Mouse (Mus musculus) C2C12 (cell line): ENCODE measurements at regions not wholly inside any gene's neighbourhood (a gene's known extent, or its start where the extent isn't known, plus 50 kb on each side); places are given as distances from the start of the nearest gene placed in this dataset.

Experiments
- H3K27me3 ChIP-seq: one replicate; pipeline ENCODE4 v1.6.1; 2011; ENCODE audit not compliant: control insufficient read depth, insufficient read depth, insufficient read length
- H3K36me3 ChIP-seq: one replicate; pipeline ENCODE4 v1.6.1; 2011; ENCODE audit not compliant: control insufficient read depth, insufficient read depth
- H3K4me3 ChIP-seq: one replicate; pipeline ENCODE4 v1.5.1; 2011; ENCODE audit warnings: mild to moderate bottlenecking, control low read depth; ENCODE audit not compliant: poor library complexity, insufficient read depth, severe bottlenecking
- H3K79me2 ChIP-seq: one replicate; pipeline ENCODE4 v1.6.1; 2011; ENCODE audit not compliant: control insufficient read depth, insufficient read depth
- H3K79me3 ChIP-seq: one replicate; pipeline ENCODE4 v1.6.1; 2011; ENCODE audit warnings: low read depth, control low read depth
- H3ac ChIP-seq: one replicate; pipeline ENCODE3; 2011; ENCODE audit warnings: low read depth; ENCODE audit not compliant: control insufficient read depth, insufficient read length
- CEBPB ChIP-seq: IDR thresholded peaks from one replicate; pipeline ENCODE4 v1.6.1; 2011; ENCODE audit warnings: low read depth, mild to moderate bottlenecking, control low read depth, moderate library complexity
- CTCF ChIP-seq: IDR thresholded peaks from one replicate; pipeline ENCODE4 v1.5.1; 2011; ENCODE audit not compliant: control insufficient read depth, insufficient read depth, insufficient read length
- FOSL1 ChIP-seq: IDR thresholded peaks from one replicate; pipeline ENCODE4 v1.8.0; 2011; ENCODE audit warnings: mild to moderate bottlenecking, low read length; ENCODE audit not compliant: poor library complexity, insufficient read depth, severe bottlenecking
- MAX ChIP-seq: IDR thresholded peaks from one replicate; pipeline ENCODE4 v1.6.1; 2011; ENCODE audit warnings: mild to moderate bottlenecking, control low read depth
- MYOD1 ChIP-seq: IDR thresholded peaks from one replicate; pipeline ENCODE4 v1.6.1; 2011; ENCODE audit warnings: low read depth; ENCODE audit not compliant: control insufficient read depth, insufficient read length
- MYOG ChIP-seq: IDR thresholded peaks from one replicate; pipeline ENCODE4 v1.6.1; 2011; ENCODE audit not compliant: control insufficient read depth, insufficient read length; ENCODE audit errors: extremely low read depth
- USF1 ChIP-seq: IDR thresholded peaks from one replicate; pipeline ENCODE4 v1.6.1; 2011; ENCODE audit warnings: low read depth, mild to moderate bottlenecking, control low read depth, moderate library complexity

DNA sequence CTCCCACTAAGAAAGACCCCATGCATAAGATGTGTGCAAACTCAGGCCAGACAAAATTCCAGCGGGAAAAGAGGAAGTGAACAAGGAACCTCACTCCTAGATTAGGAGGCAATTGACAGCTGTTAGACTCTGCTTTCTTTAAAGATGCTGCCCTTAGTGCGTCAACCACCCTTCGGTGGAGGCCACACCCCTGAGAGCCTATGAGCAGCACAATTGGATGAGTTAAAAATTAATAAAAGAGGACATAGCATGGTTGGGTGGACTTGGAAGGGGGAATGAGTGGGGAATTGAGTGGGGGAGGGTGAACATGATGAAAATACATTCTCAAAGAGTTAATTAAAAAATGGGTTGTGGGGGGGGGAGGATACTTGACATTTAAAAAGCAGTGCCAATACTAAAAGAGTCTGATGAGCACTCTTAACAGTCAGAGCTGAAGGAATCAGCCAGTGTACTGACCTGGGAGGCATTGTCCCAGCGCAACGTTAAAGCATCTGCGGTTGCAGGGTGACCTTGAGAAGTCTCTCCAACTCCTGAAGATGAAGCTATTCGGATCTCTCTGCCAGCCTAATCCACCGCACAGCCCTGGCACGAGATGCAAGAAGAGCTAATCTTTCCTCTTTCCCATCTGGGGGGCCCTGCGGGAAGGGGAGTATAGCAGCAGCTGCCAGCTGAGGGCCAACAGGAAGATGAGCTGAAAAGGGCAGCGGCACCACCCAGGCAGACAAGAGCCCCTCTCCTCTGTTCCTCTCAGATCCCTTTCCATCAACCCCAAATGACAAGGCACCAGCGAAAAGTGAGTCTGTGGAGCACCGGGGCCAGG, 283.4 kb upstream of the Kirrel3 start:
- Histone ChIP-seq H3K79me3 (no peaks in the 10 kb centered on the region), H3K4me3 (no peak overlapping the region), H3K36me3 (no peaks in the 10 kb centered on the region), H3ac (no peak overlapping the region), H3K79me2 (no peaks in the 10 kb centered on the region), H3K27me3 (no peaks in the 10 kb centered on the region)
- TF ChIP-seq MAX, result no peak
- TF ChIP-seq FOSL1, result no peak
- TF ChIP-seq CEBPB, result no peak
- TF ChIP-seq MYOG, result no peak
- TF ChIP-seq USF1, result no peak
- no peak for TF ChIP-seq CTCF
- TF ChIP-seq MYOD1, result no peak

DNA sequence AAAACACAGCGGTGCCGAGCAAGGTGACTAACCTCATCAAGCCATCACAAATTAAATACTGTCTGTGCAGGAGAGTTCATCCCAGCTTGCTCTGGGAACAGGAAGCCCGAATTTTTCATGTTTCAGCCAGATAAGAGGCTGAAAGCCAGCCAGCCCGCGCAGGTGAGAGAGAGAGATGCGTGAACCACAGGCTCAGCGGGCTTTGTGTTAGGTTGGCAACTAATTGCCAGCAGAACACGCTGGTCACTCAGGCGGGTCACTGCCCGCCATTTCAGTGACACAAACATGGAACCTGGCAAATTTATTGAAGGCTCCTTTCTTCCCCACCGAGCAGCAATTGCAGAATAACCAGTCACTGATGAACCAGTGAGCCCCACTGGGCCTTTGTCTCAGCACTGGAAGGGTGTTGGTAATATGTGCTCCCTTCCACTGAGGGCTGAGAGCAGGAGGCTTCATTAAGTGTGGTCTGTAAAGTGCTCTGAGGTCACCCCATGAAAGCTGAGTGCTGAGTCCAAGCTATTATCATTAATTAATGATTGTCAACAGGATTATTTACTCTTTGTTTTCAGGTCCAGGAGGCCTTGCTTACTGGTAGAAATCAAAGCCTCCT, 282.6 kb upstream of the Kirrel3 start:
- no peaks in the 10 kb centered on the region for H3K27me3 ChIP-seq
- no peaks in the 10 kb centered on the region for H3K79me2 ChIP-seq
- H3K4me3 ChIP-seq, result no peak overlapping the region
- H3K36me3 ChIP-seq, result no peaks in the 10 kb centered on the region
- TF ChIP-seq MYOD1 (no peak), MYOG (no peak), USF1 (no peak), CEBPB (no peak), FOSL1 (no peak), CTCF (no peak), MAX (no peak)
- no peak overlapping the region for H3ac ChIP-seq
- H3K79me3 ChIP-seq, result no peaks in the 10 kb centered on the region

DNA sequence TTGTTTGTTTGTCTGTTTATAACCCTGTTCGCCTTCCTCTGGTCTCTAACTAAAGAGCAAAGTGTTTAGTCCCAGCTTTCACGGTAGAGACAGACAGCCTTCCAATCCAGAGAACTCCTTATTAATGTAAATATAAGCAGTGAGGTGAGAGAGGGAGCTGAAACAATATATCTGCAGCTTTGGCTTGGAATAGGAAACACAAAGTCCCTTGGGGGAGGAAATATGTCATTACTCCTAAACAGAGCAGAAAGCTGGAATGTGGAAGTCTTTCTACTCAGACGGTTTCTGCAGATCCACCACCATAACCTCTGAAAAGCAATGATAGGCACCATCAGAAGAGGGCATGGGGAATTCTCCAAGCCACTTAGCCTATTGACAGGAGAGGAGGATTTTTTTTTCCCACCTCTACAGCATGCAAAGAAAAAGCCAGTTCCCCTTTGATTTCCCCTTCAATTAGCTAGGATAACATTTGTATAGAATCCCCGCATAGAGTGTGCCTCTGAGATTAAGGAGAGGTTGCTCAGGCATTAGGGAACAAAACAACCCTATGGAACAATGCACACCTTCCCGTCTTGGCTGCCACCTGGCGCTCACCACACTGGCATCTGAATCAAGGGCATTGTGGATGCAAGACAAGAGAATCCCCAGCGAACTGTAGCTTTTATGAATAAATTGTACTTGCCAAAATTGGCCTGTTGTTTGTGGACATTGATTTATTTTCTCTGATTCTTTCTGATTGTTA, 281.9 kb upstream of the Kirrel3 start:
- no peaks in the 10 kb centered on the region for H3K79me3 ChIP-seq
- TF ChIP-seq MYOD1 (no peak), USF1 (no peak), CTCF (no peak), MYOG (no peak), FOSL1 (no peak), MAX (no peak), CEBPB (no peak)
- no peak overlapping the region for H3K4me3 ChIP-seq
- H3ac ChIP-seq, result no peak overlapping the region
- H3K79me2 ChIP-seq, result no peaks in the 10 kb centered on the region
- no peaks in the 10 kb centered on the region for H3K27me3 ChIP-seq
- H3K36me3 ChIP-seq, result no peaks in the 10 kb centered on the region

DNA sequence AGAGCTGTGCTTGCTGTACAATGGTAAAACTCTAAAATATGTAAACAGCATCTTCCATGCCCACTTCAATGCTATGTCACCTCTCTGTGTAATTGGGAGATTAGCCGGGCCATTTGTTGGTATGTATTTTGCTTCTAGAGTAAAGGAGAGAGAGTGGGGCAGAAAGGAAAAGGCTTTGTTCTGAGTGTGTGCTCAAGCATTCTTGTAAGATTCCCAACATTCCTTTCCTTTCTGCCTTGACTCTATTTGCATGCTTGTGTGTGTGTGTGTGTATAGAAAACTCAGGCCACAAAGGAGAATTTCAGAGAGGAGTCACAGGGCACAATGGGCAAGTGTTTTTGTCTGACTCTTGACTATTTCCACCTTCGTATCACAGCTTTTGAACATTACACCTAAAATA, 281.2 kb upstream of the Kirrel3 start:
- TF ChIP-seq CEBPB (no peak), CTCF (no peak), USF1 (no peak), MYOG (no peak), MYOD1 (no peak), FOSL1 (no peak), MAX (no peak)
- Histone ChIP-seq H3K79me2 (no peaks in the 10 kb centered on the region), H3K27me3 (no peaks in the 10 kb centered on the region), H3ac (no peak overlapping the region), H3K4me3 (no peak overlapping the region), H3K36me3 (no peaks in the 10 kb centered on the region), H3K79me3 (no peaks in the 10 kb centered on the region)

DNA sequence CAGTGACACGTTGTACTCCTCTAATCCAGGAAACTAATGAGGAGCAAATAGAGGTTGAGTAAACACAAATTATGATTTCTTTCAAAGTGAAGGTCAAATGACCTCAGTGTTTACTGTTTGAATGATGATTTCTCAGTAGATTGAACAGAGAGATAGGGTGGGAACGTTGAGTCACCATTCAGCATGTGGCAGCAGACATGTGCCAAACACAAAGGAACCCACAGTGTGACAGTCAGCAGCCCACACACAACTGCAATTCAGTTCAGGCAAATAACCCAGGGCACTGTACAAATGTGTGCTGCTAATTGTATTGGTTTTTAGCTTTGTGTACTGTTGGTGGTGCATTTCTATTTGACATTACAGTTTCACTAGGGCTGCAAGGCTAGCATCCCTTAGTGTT, 254.1 kb upstream of the Kirrel3 start:
- Histone ChIP-seq H3K4me3 (no peak overlapping the region), H3K79me3 (no peaks in the 10 kb centered on the region), H3K79me2 (no peaks in the 10 kb centered on the region), H3ac (no peak overlapping the region), H3K27me3 (no peaks in the 10 kb centered on the region), H3K36me3 (no peaks in the 10 kb centered on the region)
- no peak for TF ChIP-seq USF1
